Mouse (Mus musculus) C2C12 (cell line): Measurements from ENCODE around the gene Olfr51. TPM values are rescaled to one million over a fixed set of nuclear protein-coding genes. Genes with fewer than 3 reads are reported as not detected.
"Not testable (repeated sequence)": the region's sequence is repeated elsewhere in the genome, so short reads cannot be mapped to it uniquely, and the experiment has no call there.

Experiments
- H3K27me3 ChIP-seq: one replicate; pipeline ENCODE4 v1.6.1; 2011; ENCODE audit not compliant: control insufficient read depth, insufficient read depth, insufficient read length
- H3K36me3 ChIP-seq: one replicate; pipeline ENCODE4 v1.6.1; 2011; ENCODE audit not compliant: control insufficient read depth, insufficient read depth
- H3K4me3 ChIP-seq: one replicate; pipeline ENCODE4 v1.5.1; 2011; ENCODE audit warnings: mild to moderate bottlenecking, control low read depth; ENCODE audit not compliant: poor library complexity, insufficient read depth, severe bottlenecking
- H3K79me2 ChIP-seq: one replicate; pipeline ENCODE4 v1.6.1; 2011; ENCODE audit not compliant: control insufficient read depth, insufficient read depth
- H3K79me3 ChIP-seq: one replicate; pipeline ENCODE4 v1.6.1; 2011; ENCODE audit warnings: low read depth, control low read depth
- H3ac ChIP-seq: one replicate; pipeline ENCODE3; 2011; ENCODE audit warnings: low read depth; ENCODE audit not compliant: control insufficient read depth, insufficient read length
- CEBPB ChIP-seq: IDR thresholded peaks from one replicate; pipeline ENCODE4 v1.6.1; 2011; ENCODE audit warnings: low read depth, mild to moderate bottlenecking, control low read depth, moderate library complexity
- CTCF ChIP-seq: IDR thresholded peaks from one replicate; pipeline ENCODE4 v1.5.1; 2011; ENCODE audit not compliant: control insufficient read depth, insufficient read depth, insufficient read length
- FOSL1 ChIP-seq: IDR thresholded peaks from one replicate; pipeline ENCODE4 v1.8.0; 2011; ENCODE audit warnings: mild to moderate bottlenecking, low read length; ENCODE audit not compliant: poor library complexity, insufficient read depth, severe bottlenecking
- MAX ChIP-seq: IDR thresholded peaks from one replicate; pipeline ENCODE4 v1.6.1; 2011; ENCODE audit warnings: mild to moderate bottlenecking, control low read depth
- MYOD1 ChIP-seq: IDR thresholded peaks from one replicate; pipeline ENCODE4 v1.6.1; 2011; ENCODE audit warnings: low read depth; ENCODE audit not compliant: control insufficient read depth, insufficient read length
- MYOG ChIP-seq: IDR thresholded peaks from one replicate; pipeline ENCODE4 v1.6.1; 2011; ENCODE audit not compliant: control insufficient read depth, insufficient read length; ENCODE audit errors: extremely low read depth
- USF1 ChIP-seq: IDR thresholded peaks from one replicate; pipeline ENCODE4 v1.6.1; 2011; ENCODE audit warnings: low read depth, mild to moderate bottlenecking, control low read depth, moderate library complexity
- polyA plus RNA-seq: library from polyadenylated mRNA; unstranded; fragments of >200 nt; fragmentation: generic; extraction: Trizol; gene quantifications from one replicate; pipeline ENCODE4 v1.2.1, GENCODE M21; 2012; ENCODE audit warnings: missing spikeins

The Olfr51 gene
- polyA plus RNA-seq, 1 experiment = not detected

DNA sequence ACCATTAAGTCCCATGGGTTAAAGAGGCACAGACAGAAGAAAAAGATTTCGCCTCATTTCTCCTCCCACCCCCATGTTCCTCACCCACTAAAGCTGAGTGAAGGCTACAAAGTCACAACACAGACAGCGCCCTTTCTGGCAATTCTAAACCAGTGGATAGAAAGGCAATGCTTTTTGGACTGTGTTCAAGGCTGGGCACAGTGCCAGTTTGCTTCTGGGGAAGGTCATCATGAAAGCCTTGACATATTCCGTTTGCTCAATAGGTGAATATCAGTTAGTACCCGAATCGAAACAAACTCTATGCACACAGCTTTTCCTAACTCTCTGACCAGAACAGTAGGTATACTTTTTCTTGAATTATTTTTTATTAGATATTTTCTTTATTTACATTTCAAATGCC lies 8.4 kb downstream of the Olfr51 start:
- H3ac ChIP-seq = no peak overlapping the region
- H3K4me3 ChIP-seq = no peak overlapping the region
- no peaks in the 10 kb centered on the region for H3K79me2 ChIP-seq
- H3K27me3 ChIP-seq = no peaks in the 10 kb centered on the region
- no peaks in the 10 kb centered on the region for H3K79me3 ChIP-seq
- no peaks in the 10 kb centered on the region for H3K36me3 ChIP-seq
- TF ChIP-seq FOSL1 (no peak), CEBPB (no peak), CTCF (no peak), MAX (no peak), MYOD1 (no peak), MYOG (no peak), USF1 (no peak)

DNA sequence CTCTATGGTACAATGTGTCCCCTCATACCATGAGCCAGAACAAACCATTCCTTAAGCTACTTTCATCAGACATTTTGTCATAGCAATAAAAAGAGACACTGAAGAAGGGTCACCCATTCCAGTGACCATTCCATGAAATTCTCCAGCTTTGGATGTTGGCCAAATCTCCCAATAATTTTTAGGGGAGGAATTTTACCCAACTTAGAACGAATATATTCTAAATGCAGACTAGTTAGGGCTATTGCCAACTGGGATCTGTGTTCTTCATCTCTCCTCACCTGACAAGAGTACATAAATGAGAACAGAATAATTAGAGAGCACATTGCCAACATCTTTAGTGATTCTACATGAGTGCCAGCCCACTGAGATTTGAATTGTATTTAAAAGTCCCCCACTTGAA lies 10.5 kb downstream of the Olfr51 start, which contains the start of gene Olfr54:
Gene Olfr54, plus strand, starts transcription at position 301 of the 400 bp plus-strand sequence.
- Histone ChIP-seq H3ac (no peak within 1 kb of the TSS), H3K79me3 (no peaks in the 10 kb centered on the region), H3K36me3 (no peaks in the 10 kb centered on the region), H3K4me3 (no peak within 1 kb of the TSS), H3K79me2 (no peaks in the 10 kb centered on the region), H3K27me3 (no peaks in the 10 kb centered on the region)
- TF ChIP-seq MYOG (no peak), MAX (no peak), FOSL1 (no peak), MYOD1 (no peak), CEBPB (no peak), USF1 (no peak), CTCF (no peak)

DNA sequence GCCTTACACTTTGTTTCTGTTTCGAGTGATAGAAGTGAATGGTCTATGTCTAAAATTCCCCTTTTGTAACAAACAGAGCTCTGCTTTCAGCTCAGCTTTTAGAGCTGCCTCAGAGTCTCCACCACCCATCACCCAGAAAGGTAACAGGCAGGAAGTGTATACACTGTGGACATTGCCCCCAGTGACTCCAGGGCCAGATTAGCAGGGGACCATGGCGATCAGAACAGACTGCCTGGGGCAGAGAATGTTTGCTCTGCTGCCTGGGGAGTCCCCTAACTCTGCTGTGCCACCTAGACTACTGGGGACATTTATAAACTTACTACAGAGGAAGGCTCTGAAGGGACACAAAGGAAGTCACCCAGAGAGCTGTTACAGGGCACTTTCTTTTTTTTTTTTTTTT lies 12.9 kb downstream of the Olfr51 start:
- H3K4me3 ChIP-seq = no peak overlapping the region
- no peaks in the 10 kb centered on the region for H3K79me2 ChIP-seq
- TF ChIP-seq MYOD1 (no peak), MYOG (no peak), CTCF (no peak), CEBPB (no peak), FOSL1 (no peak), MAX (no peak), USF1 (no peak)
- no peak overlapping the region for H3ac ChIP-seq
- no peaks in the 10 kb centered on the region for H3K27me3 ChIP-seq
- no peaks in the 10 kb centered on the region for H3K79me3 ChIP-seq
- H3K36me3 ChIP-seq = no peaks in the 10 kb centered on the region

DNA sequence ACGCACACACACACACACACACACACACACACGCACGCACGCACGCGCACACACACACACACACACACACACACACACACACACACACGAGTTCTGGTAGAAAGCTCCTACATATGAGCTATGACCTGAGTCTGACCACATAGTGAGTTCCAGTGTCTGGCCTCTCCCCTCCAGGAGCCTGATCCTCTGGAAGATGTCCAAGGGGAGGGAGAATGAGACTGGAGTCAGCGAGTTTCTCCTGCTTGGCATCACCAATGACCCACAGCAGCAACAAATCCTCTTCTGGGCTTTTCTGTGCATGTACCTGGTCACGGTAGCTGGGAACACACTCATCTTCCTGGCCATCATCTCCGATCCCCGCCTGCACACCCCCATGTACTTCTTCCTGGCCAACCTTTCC lies 23.4 kb downstream of the Olfr51 start:
- H3K4me3 ChIP-seq, H3K36me3 ChIP-seq, H3ac ChIP-seq, H3K79me2 ChIP-seq, H3K79me3 ChIP-seq, H3K27me3 ChIP-seq: not testable (repeated sequence)

DNA sequence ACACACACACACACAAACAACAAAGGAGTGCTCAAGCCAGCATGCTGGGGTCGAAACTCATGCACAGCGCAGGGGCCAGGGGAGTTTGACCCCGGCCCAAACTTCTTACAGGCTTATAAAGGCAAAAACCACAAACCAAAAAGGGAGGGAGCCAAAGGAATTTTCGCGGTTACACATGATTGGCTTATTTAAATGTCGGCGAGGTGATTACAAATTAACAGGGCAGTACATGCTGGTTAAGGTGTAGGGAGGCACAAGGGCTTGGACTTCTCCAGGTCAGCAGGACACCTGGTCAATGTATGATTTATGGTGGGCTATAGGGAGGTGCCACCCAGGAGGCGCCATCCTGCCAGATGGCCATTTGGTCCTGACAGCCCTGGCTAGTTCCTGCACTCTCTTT lies 26.0 kb downstream of the Olfr51 start:
- not testable (repeated sequence) for H3K4me3 ChIP-seq, H3K79me3 ChIP-seq, H3K36me3 ChIP-seq, H3K79me2 ChIP-seq, H3K27me3 ChIP-seq, H3ac ChIP-seq

DNA sequence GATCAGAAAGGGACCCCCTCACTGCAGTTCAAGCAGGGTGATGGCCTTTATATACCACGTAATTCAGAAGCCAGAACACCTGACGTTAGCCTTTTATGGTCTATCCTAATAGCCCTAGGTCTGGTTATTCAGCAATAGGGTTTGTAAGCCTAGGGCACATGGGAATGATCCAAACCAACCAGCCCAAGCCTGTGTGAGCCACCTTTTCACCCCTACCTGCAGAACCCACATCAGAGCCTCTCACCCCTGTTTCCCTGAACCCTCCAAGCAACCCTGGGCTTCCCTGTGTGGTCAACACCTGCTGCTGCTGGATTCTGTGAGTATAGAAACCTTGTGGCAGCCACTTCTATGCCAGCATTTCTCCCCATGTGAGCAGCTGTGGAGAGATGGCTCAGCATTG lies 26.8 kb downstream of the Olfr51 start:
- H3K79me2 ChIP-seq = no peaks in the 10 kb centered on the region
- H3ac ChIP-seq = no peak overlapping the region
- H3K4me3 ChIP-seq = no peak overlapping the region
- TF ChIP-seq MAX (no peak), MYOD1 (no peak), USF1 (no peak), FOSL1 (no peak), MYOG (no peak), CEBPB (no peak), CTCF (no peak)
- H3K27me3 ChIP-seq = peaks cover 4% of the 10 kb centered on the region
- H3K36me3 ChIP-seq = no peaks in the 10 kb centered on the region
- no peaks in the 10 kb centered on the region for H3K79me3 ChIP-seq
